Mouse (Mus musculus): ENCODE results near the gene Dab1. TPM values are rescaled to one million over a fixed set of nuclear protein-coding genes. Genes with fewer than 3 reads are reported as not detected.

The Dab1 gene
- polyA plus RNA-seq, 2 experiments = 0.19 to 0.34 TPM

GRCm38 (mm10) chr4:104715857-104716256 is 1096.7 kb downstream of the Dab1 start:
- H3K9me3 ChIP-seq (ENCODE audit: control insufficient read depth, low read length) = no peaks in the 10 kb centered on the region
- TF ChIP-seq CTCF (IDR thresholded peaks at IDR 0.05; ENCODE audit: low read depth) (no peak), EP300 (IDR thresholded peaks at IDR 0.05; ENCODE audit: low read depth) (no peak)
- H3K4me3 ChIP-seq (ENCODE audit: insufficient read depth in 1 of 2, low read depth in 2 of 2, low read length in 2 of 2) = no peak overlapping the region
- DNase-seq (ENCODE audit: low read depth in 3 of 3, low spot score in 3 of 3) (no peak), ATAC-seq (ENCODE audit: insufficient read depth) (no peak)
- 54% methylated on average over 6 of the region's 6 CpGs for WGBS (ENCODE audit: insufficient replicate concordance)
- H3K4me1 ChIP-seq (replicated peaks; ENCODE audit: control insufficient read depth in 2 of 2, insufficient read depth in 2 of 2, low read length in 1 of 2) = no peaks in the 10 kb centered on the region
- H3K27me3 ChIP-seq (ENCODE audit: control insufficient read depth, insufficient read depth, low read length) = no peaks in the 10 kb centered on the region
- H3K36me3 ChIP-seq (replicated peaks; ENCODE audit: control insufficient read depth, insufficient read depth, low read depth) = no peaks in the 10 kb centered on the region
- no peak overlapping the region for H3K4me2 ChIP-seq (ENCODE audit: low read depth)
- no peak overlapping the region for H3K27ac ChIP-seq
- H3K9ac ChIP-seq (replicated peaks) = no peak overlapping the region

- Histone ChIP-seq H3K9me3 (ENCODE audit: control insufficient read depth, low read length) (no peaks in the 10 kb centered on the region), H3K4me1 (replicated peaks; ENCODE audit: control insufficient read depth in 2 of 2, insufficient read depth in 2 of 2, low read length in 1 of 2) (no peaks in the 10 kb centered on the region), H3K36me3 (replicated peaks; ENCODE audit: control insufficient read depth, insufficient read depth, low read depth) (no peaks in the 10 kb centered on the region), H3K27me3 (ENCODE audit: control insufficient read depth, insufficient read depth, low read length) (no peaks in the 10 kb centered on the region), H3K9ac (replicated peaks) (no peak overlapping the region), H3K27ac (no peak overlapping the region), H3K4me2 (ENCODE audit: low read depth) (no peak overlapping the region), H3K4me3 (ENCODE audit: insufficient read depth in 1 of 2, low read depth in 2 of 2, low read length in 2 of 2) (no peak overlapping the region)
- no peak for DNase-seq (ENCODE audit: low read depth in 3 of 3, low spot score in 3 of 3)
- TF ChIP-seq CTCF (IDR thresholded peaks at IDR 0.05; ENCODE audit: low read depth) = no peak
- no peak for TF ChIP-seq EP300 (IDR thresholded peaks at IDR 0.05; ENCODE audit: low read depth)
- WGBS (ENCODE audit: insufficient replicate concordance) = 37% methylated on average over 1 of the region's 1 CpGs
- no peak for ATAC-seq (ENCODE audit: insufficient read depth)
Measured at GRCm38 (mm10) chr4:104716506-104716905, 1097.3 kb downstream of the Dab1 start.

- no peak for ATAC-seq (ENCODE audit: insufficient read depth)
- WGBS (ENCODE audit: insufficient replicate concordance) = 61% methylated on average over 13 of the region's 13 CpGs
- H3K27me3 ChIP-seq (ENCODE audit: control insufficient read depth, insufficient read depth, low read length) = no peaks in the 10 kb centered on the region
- H3K4me2 ChIP-seq (ENCODE audit: low read depth) = no peak overlapping the region
- H3K4me1 ChIP-seq (replicated peaks; ENCODE audit: control insufficient read depth in 2 of 2, insufficient read depth in 2 of 2, low read length in 1 of 2) = no peaks in the 10 kb centered on the region
- no peak overlapping the region for H3K9ac ChIP-seq (replicated peaks)
- no peak overlapping the region for H3K27ac ChIP-seq
- H3K4me3 ChIP-seq (ENCODE audit: insufficient read depth in 1 of 2, low read depth in 2 of 2, low read length in 2 of 2) = no peak overlapping the region
- no peak for DNase-seq (ENCODE audit: low read depth in 3 of 3, low spot score in 3 of 3)
- no peaks in the 10 kb centered on the region for H3K9me3 ChIP-seq (ENCODE audit: control insufficient read depth, low read length)
- H3K36me3 ChIP-seq (replicated peaks; ENCODE audit: control insufficient read depth, insufficient read depth, low read depth) = no peaks in the 10 kb centered on the region
- TF ChIP-seq EP300 (IDR thresholded peaks at IDR 0.05; ENCODE audit: low read depth) = no peak
- TF ChIP-seq CTCF (IDR thresholded peaks at IDR 0.05; ENCODE audit: low read depth) = no peak
Measured at GRCm38 (mm10) chr4:104718973-104719795, 1100.0 kb downstream of the Dab1 start.

DNA sequence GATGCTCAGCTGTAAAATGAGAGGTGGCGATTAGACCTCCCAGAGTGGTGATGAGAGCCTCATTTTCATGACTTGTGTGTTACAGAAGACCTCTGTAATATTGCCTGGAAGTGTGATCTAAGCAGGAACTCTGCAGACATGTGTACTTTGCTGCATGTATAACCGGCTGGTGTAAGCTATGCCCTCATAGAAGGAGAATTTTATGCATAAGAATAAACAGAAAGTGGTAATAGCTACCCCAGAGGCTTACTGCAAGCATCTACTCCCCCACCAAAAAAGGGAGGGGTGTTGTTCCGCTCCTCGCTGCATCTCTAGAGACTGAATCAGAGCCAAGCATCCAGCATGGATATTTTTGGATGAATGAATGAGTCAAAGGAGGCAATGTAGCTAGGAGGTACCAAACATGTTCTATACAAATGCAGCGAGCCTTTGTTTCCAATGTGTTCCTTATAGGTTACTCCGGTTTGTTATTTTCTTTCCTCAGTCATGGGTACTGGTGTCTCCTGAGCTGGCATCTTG is 1104.4 kb downstream of the Dab1 start:
- H3K4me1 ChIP-seq (replicated peaks; ENCODE audit: control insufficient read depth in 2 of 2, insufficient read depth in 2 of 2, low read length in 1 of 2) = no peaks in the 10 kb centered on the region
- H3K4me3 ChIP-seq (ENCODE audit: insufficient read depth in 1 of 2, low read depth in 2 of 2, low read length in 2 of 2) = no peak overlapping the region
- ATAC-seq (ENCODE audit: insufficient read depth) (no peak), DNase-seq (ENCODE audit: low read depth in 3 of 3, low spot score in 3 of 3) (no peak)
- no peaks in the 10 kb centered on the region for H3K36me3 ChIP-seq (replicated peaks; ENCODE audit: control insufficient read depth, insufficient read depth, low read depth)
- no peaks in the 10 kb centered on the region for H3K9me3 ChIP-seq (ENCODE audit: control insufficient read depth, low read length)
- no peak for TF ChIP-seq CTCF (IDR thresholded peaks at IDR 0.05; ENCODE audit: low read depth)
- no peak for TF ChIP-seq EP300 (IDR thresholded peaks at IDR 0.05; ENCODE audit: low read depth)
- H3K9ac ChIP-seq (replicated peaks) = no peak overlapping the region
- 67% methylated on average over 6 of the region's 6 CpGs for WGBS (ENCODE audit: insufficient replicate concordance)
- H3K27me3 ChIP-seq (ENCODE audit: control insufficient read depth, insufficient read depth, low read length) = no peaks in the 10 kb centered on the region
- H3K27ac ChIP-seq = no peak overlapping the region
- no peak overlapping the region for H3K4me2 ChIP-seq (ENCODE audit: low read depth)

GRCm38 (mm10) chr4:104724258-104724657 is 1105.1 kb downstream of the Dab1 start:
- H3K27ac ChIP-seq = no peak overlapping the region
- TF ChIP-seq CTCF (IDR thresholded peaks at IDR 0.05; ENCODE audit: low read depth) = no peak
- no peak for TF ChIP-seq EP300 (IDR thresholded peaks at IDR 0.05; ENCODE audit: low read depth)
- no peaks in the 10 kb centered on the region for H3K9me3 ChIP-seq (ENCODE audit: control insufficient read depth, low read length)
- no peaks in the 10 kb centered on the region for H3K36me3 ChIP-seq (replicated peaks; ENCODE audit: control insufficient read depth, insufficient read depth, low read depth)
- no peak for ATAC-seq (ENCODE audit: insufficient read depth)
- no peak overlapping the region for H3K4me2 ChIP-seq (ENCODE audit: low read depth)
- no peak overlapping the region for H3K4me3 ChIP-seq (ENCODE audit: insufficient read depth in 1 of 2, low read depth in 2 of 2, low read length in 2 of 2)
- H3K9ac ChIP-seq (replicated peaks) = no peak overlapping the region
- no peak for DNase-seq (ENCODE audit: low read depth in 3 of 3, low spot score in 3 of 3)
- H3K27me3 ChIP-seq (ENCODE audit: control insufficient read depth, insufficient read depth, low read length) = no peaks in the 10 kb centered on the region
- WGBS (ENCODE audit: insufficient replicate concordance) = 62% methylated on average over 5 of the region's 5 CpGs
- H3K4me1 ChIP-seq (replicated peaks; ENCODE audit: control insufficient read depth in 2 of 2, insufficient read depth in 2 of 2, low read length in 1 of 2) = no peaks in the 10 kb centered on the region
